Mouse (Mus musculus) myocyte (in vitro differentiated cells): ENCODE measurements around the gene Dph7.

Experiments
- CEBPB ChIP-seq: IDR thresholded peaks from 2 replicates; pipeline ENCODE4 v1.6.1; 2011; ENCODE audit warnings: mild to moderate bottlenecking, moderate library complexity; ENCODE audit not compliant: poor library complexity, insufficient read depth, severe bottlenecking
- E2F4 ChIP-seq: IDR thresholded peaks from one replicate; pipeline ENCODE4 v1.6.1; 2011; ENCODE audit warnings: mild to moderate bottlenecking, control low read depth, moderate library complexity; ENCODE audit not compliant: insufficient read depth
- MAX ChIP-seq: IDR thresholded peaks from one replicate; pipeline ENCODE4 v1.6.1; 2011; ENCODE audit warnings: low read depth, mild to moderate bottlenecking, control low read depth
- MYOD1 ChIP-seq, 3 experiments: IDR thresholded peaks; one replicate each; pipeline ENCODE4 v1.6.1; 2011; ENCODE audit warnings: control low read depth in 2 of 3, low read depth in 2 of 3, mild to moderate bottlenecking in 2 of 3, moderate library complexity in 1 of 3; ENCODE audit not compliant: insufficient read length in 2 of 3, control insufficient read depth in 1 of 3
- MYOG ChIP-seq, 3 experiments: IDR thresholded peaks; one replicate each; pipeline ENCODE4 v1.6.1; 2011; ENCODE audit warnings: control low read depth in 2 of 3, low read depth in 2 of 3, mild to moderate bottlenecking in 2 of 3; ENCODE audit not compliant: insufficient read length in 2 of 3, control insufficient read depth in 1 of 3, insufficient read depth in 1 of 3
- POLR2A ChIP-seq: IDR thresholded peaks from one replicate; pipeline ENCODE4 v1.6.1; 2011; ENCODE audit warnings: low read depth, mild to moderate bottlenecking, control low read depth, moderate library complexity; ENCODE audit not compliant: insufficient read length
- POLR2AphosphoS2 ChIP-seq: IDR thresholded peaks from one replicate; pipeline ENCODE4 v1.6.1; 2011; ENCODE audit warnings: low read depth, control low read depth; ENCODE audit not compliant: insufficient read length
- TCF12 ChIP-seq: IDR thresholded peaks from one replicate; pipeline ENCODE4 v1.6.1; 2011; ENCODE audit warnings: mild to moderate bottlenecking, control low read depth; ENCODE audit not compliant: poor library complexity, insufficient read depth, severe bottlenecking
- USF1 ChIP-seq: IDR thresholded peaks from one replicate; pipeline ENCODE4 v1.6.1; 2011; ENCODE audit warnings: low read depth, mild to moderate bottlenecking, control low read depth, moderate library complexity

DNA sequence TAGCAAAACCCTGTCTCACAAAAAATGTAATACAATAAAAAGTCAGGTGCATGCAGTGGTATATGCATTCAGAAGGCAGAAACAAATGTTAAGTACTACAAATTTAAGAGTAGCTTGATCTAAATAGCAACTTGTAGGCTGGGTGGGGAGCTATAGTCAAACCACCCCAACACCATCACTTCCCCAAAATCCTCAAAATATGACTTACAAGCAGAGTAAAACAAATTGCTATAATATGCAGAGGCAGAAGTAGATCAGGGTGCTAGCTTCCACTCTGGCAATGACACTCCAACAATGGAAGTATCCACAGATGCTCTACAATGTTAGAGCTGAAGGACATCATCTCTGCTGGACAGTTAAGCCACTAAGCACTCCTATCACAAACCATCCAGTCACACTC lies 49.6 kb upstream of the Dph7 start:
- no peak for TF ChIP-seq MAX
- no peak for TF ChIP-seq POLR2AphosphoS2
- no peak for TF ChIP-seq POLR2A
- TF ChIP-seq USF1 = no peak
- no peak for TF ChIP-seq E2F4
- no peak for TF ChIP-seq MYOD1 (IDR thresholded peaks at IDR 0.05; ENCODE audit: control insufficient read depth in 1 of 3, insufficient read length in 2 of 3, low read depth in 2 of 3)
- TF ChIP-seq TCF12 = no peak
- no peak for TF ChIP-seq MYOG (IDR thresholded peaks at IDR 0.05; ENCODE audit: control insufficient read depth in 1 of 3, insufficient read depth in 1 of 3, insufficient read length in 2 of 3, low read depth in 2 of 3)
- no peak for TF ChIP-seq CEBPB
